Mouse (Mus musculus) limb, embryonic 14.5 days (tissue): ENCODE results near the gene Dusp5. TPM values are rescaled to one million over a fixed set of nuclear protein-coding genes. Genes with fewer than 3 reads are reported as not detected.

Source experiments
- ATAC-seq: fragments of 200-750 bp; cut with Nextera tagmentation; 2 replicates; pipeline ENCODE4 v1.8.0; 2017; ENCODE audit warnings: low read depth, moderate number of reproducible peaks, moderate TSS enrichment; ENCODE audit not compliant: low FRiP score
- DNase-seq: peaks from one replicate; pipeline ENCODE4 v3.0.0-alpha.2; 2015; ENCODE audit warnings: low spot score
- H3K27ac ChIP-seq: fragments of 300-500 bp; sonication (generic); replicated peaks from 2 replicates; pipeline ENCODE4 v1.5.1; 2014; ENCODE audit warnings: low read depth, mild to moderate bottlenecking, low read length, moderate library complexity, mixed read lengths
- H3K27me3 ChIP-seq: fragments of 300-500 bp; sonication (generic); 2 replicates; pipeline ENCODE4 v1.6.1; 2014; ENCODE audit warnings: low read length, mixed read lengths; ENCODE audit not compliant: control insufficient read depth, insufficient read depth
- H3K36me3 ChIP-seq: fragments of 300-500 bp; sonication (generic); 2 replicates; pipeline ENCODE4 v1.6.1; 2014; ENCODE audit warnings: mild to moderate bottlenecking, low read length, moderate library complexity, mixed read lengths; ENCODE audit not compliant: control insufficient read depth, insufficient read depth
- H3K4me1 ChIP-seq: fragments of 300-500 bp; sonication (generic); 2 replicates; pipeline ENCODE4 v1.6.1; 2014; ENCODE audit warnings: antibody characterized with exemption, low read length, mixed read lengths; ENCODE audit not compliant: control insufficient read depth, insufficient read depth
- H3K4me2 ChIP-seq: fragments of 300-500 bp; sonication (generic); replicated peaks from 2 replicates; pipeline ENCODE4 v1.6.1; 2014; ENCODE audit warnings: low read depth, mild to moderate bottlenecking, low read length, moderate library complexity; ENCODE audit not compliant: severe bottlenecking
- H3K4me3 ChIP-seq: fragments of 300-500 bp; sonication (generic); replicated peaks from 2 replicates; pipeline ENCODE4 v1.5.1; 2014; ENCODE audit warnings: low read length
- H3K9ac ChIP-seq: fragments of 300-500 bp; sonication (generic); 2 replicates; pipeline ENCODE4 v1.6.1; 2014; ENCODE audit warnings: mild to moderate bottlenecking, low read depth, low read length, moderate library complexity; ENCODE audit not compliant: severe bottlenecking
- H3K9me3 ChIP-seq: fragments of 300-500 bp; sonication (generic); 2 replicates; pipeline ENCODE4 v1.6.1; 2016; ENCODE audit warnings: low read length; ENCODE audit not compliant: control insufficient read depth
- POLR2A ChIP-seq: fragments of 200-500 bp; IDR thresholded peaks from 2 replicates; pipeline ENCODE4 v1.8.0; 2012; ENCODE audit warnings: inconsistent platforms, mild to moderate bottlenecking, moderate library complexity, borderline replicate concordance; ENCODE audit not compliant: insufficient read depth, insufficient read length; ENCODE audit errors: extremely low read depth
- WGBS: fragments of 180-500 bp; shearing (Covaris S2); extraction: QIAGEN DNeasy Blood & Tissue Kit; methylation state at CpG from one replicate; pipeline ENCODE4 v1.1.7; 2014; 5-methylcytosine and 5-hydroxymethylcytosine counted together
- polyA plus RNA-seq, 2 experiments: library from polyadenylated mRNA; depleted of rRNA in 1 of 2; stranded (reverse) in 1 of 2; unstranded in 1 of 2; fragments of >200 nt; fragmentation: Nextera tagmentation in 1 of 2; extraction: Ambion mirVana in 1 of 2; gene quantifications; 2 replicates each; pipeline versions ENCODE4 v1.2.1 to v1.2.3; 2012 to 2014

The Dusp5 gene
- polyA plus RNA-seq, 2 experiments, result 1.9 to 2.2 TPM

DNA sequence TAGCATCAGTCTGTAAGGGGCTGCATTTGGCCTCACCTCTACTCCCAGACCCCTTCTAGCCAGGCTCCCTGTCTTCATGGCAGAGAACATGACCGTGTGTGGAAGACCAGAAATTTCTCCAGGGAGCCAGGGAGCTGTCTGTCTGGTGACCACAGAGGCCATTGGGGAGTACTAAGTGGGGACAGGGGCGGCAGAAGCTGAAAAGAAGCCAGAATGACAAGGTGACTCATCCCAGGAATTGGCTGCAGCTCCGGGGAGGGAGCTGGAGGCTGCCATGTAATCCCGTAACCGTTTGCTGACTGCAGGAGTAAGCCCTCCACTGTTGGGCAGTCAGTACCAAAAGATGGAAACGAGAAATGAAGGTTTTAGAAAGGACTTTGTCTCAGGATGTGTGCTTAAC lies 3.1 kb downstream of the Dusp5 start:
- no peak overlapping the region for H3K9ac ChIP-seq
- no peak overlapping the region for H3K4me2 ChIP-seq
- H3K27me3 ChIP-seq, result peaks cover 15% of the 10 kb centered on the region; the same call in 1 of the 2 replicates
- no peak overlapping the region for H3K27ac ChIP-seq
- ATAC-seq, result no peak
- 48% methylated on average over 6 of the region's 6 CpGs for WGBS
- no peaks in the 10 kb centered on the region for H3K36me3 ChIP-seq
- H3K4me1 ChIP-seq, result 0 out of 2 replicates have a peak, but pooled peaks cover 8% of the 10 kb centered on the region
- no peak for TF ChIP-seq POLR2A
- DNase-seq, result no peak
- H3K9me3 ChIP-seq, result no peaks in the 10 kb centered on the region
- H3K4me3 ChIP-seq, result no peak overlapping the region

- H3K9me3 ChIP-seq, result no peaks in the 10 kb centered on the region
- H3K4me3 ChIP-seq, result no peak overlapping the region
- peaks cover 15% of the 10 kb centered on the region; the same call in 1 of the 2 replicates for H3K27me3 ChIP-seq
- H3K27ac ChIP-seq, result no peak overlapping the region
- ATAC-seq, result no peak
- WGBS, result 30% methylated on average over 6 of the region's 6 CpGs
- 0 out of 2 replicates have a peak, but pooled peaks cover 8% of the 10 kb centered on the region for H3K4me1 ChIP-seq
- no peaks in the 10 kb centered on the region for H3K36me3 ChIP-seq
- TF ChIP-seq POLR2A, result no peak
- no peak for DNase-seq
- H3K4me2 ChIP-seq, result no peak overlapping the region
- no peak overlapping the region for H3K9ac ChIP-seq
Observed at GRCm38 (mm10) chr19:53532676-53533075, 3.8 kb downstream of the Dusp5 start.

DNA sequence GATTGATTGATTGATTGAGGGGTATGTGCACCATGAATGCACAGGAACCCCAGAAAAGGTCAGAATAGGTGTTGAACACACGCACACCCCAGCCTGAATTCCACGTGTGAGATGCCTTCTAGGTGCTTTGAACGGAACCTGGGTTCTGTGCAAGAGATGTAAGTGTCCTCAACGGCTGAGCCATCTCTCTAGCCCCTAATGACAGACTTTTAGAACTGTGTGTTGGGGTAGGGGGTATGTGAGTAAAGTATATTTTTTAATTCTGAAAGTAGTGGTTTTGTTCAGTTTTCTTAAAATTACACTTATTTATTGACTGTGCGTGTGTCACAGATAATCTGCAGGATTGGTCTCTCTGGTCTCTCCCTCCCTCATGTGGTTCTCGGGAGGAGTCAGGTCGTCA lies 4.3 kb downstream of the Dusp5 start:
- H3K9me3 ChIP-seq, result no peaks in the 10 kb centered on the region
- 90% methylated on average over 7 of the region's 7 CpGs for WGBS

DNA sequence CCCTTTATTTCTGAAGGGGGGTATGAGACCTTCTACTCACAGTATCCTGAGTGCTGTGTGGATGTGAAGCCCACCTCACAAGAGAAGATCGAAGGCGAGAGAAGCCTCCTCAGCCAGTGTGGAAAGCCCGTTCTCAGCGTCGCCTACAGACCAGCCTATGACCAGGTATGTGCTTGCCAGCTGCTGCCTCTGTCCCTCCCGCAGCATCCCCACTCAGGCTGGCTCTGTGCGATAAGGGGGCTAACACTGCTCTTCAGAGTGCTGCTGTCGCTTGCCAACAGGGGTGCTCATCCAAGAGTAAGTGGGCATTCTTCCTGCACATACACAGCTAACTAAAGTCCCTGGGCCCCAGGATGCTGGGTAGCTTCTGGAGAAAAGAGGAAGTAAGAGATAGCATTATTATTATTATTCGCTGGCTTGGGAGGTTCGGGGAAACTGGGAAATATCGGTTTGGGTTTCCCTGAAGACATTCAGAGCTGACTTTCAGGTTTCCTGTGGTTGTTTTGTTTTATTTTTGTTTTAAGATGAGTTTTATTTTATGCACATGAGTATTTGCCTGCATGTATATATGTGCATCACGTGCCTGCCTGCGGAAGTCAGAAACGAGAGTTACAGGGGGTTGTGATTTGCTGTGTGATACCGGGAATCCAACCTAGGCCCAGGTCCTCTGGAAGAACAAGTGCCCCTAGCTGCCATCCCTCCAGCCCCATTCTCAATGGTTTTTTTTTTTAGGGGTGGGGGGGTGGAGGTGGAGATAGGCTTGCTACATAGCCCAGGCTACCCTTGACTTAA lies 5.1 kb downstream of the Dusp5 start:
- H3K9me3 ChIP-seq, result no peaks in the 10 kb centered on the region
- H3K4me1 ChIP-seq, result 0 out of 2 replicates have a peak, but pooled peaks cover 8% of the 10 kb centered on the region
- no peak for TF ChIP-seq POLR2A
- no peaks in the 10 kb centered on the region for H3K36me3 ChIP-seq
- ATAC-seq (no peak), DNase-seq (no peak)
- no peak overlapping the region for H3K4me2 ChIP-seq
- H3K27me3 ChIP-seq, result peaks cover 15% of the 10 kb centered on the region; the same call in 1 of the 2 replicates
- H3K4me3 ChIP-seq, result no peak overlapping the region
- 93% methylated on average over 15 of the region's 15 CpGs for WGBS
- H3K27ac ChIP-seq, result no peak overlapping the region
- H3K9ac ChIP-seq, result no peak overlapping the region

More for the DNA sequence above, 4.3 kb downstream of the Dusp5 start:
- H3K27me3 ChIP-seq, result peaks cover 15% of the 10 kb centered on the region; the same call in 1 of the 2 replicates
- H3K27ac ChIP-seq, result no peak overlapping the region
- no peak overlapping the region for H3K4me2 ChIP-seq
- no peak overlapping the region for H3K9ac ChIP-seq
- no peak for ATAC-seq
- H3K4me3 ChIP-seq, result no peak overlapping the region
- H3K36me3 ChIP-seq, result no peaks in the 10 kb centered on the region
- DNase-seq, result no peak
- 0 out of 2 replicates have a peak, but pooled peaks cover 8% of the 10 kb centered on the region for H3K4me1 ChIP-seq
- no peak for TF ChIP-seq POLR2A

DNA sequence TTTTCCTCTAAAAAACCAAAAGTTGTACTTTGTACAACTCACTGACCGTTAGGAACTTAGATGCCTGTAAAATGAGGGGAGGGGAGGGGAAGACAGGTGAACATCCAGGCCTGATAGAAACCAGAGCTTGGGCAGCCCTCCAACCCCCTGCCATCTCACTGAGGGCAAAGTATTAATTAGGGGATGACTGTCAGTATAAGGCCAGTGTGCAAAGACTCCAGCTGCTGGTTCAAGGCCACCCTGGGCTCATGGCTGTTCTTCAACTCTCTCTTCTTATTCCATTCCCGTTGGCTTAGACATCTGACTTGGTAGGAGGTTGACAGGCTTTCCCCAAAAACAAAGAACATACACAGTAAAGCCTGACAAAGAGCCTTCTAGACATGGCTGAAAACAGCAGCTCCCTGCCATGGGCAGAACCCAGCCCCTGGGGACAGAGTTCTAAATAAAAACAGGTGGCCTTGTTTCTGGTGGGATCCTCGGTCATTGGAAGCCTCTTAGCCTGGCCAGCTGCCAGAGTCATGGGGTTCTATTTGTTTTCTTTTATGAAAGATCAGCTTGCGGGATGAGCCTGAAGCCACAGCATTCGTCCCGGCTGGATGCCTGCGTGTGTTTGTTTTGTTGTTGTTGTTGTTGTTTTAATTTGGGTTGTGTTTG lies 6.0 kb downstream of the Dusp5 start:
- Histone ChIP-seq H3K9ac (no peak overlapping the region), H3K36me3 (no peaks in the 10 kb centered on the region), H3K4me2 (no peak overlapping the region), H3K9me3 (no peaks in the 10 kb centered on the region), H3K4me3 (no peak overlapping the region), H3K4me1 (0 out of 2 replicates have a peak, but pooled peaks cover 4% of the 10 kb centered on the region), H3K27ac (no peak overlapping the region), H3K27me3 (peaks cover 11% of the 10 kb centered on the region; the same call in 1 of the 2 replicates)
- DNase-seq, result no peak
- no peak for ATAC-seq
- WGBS, result 59% methylated on average over 7 of the region's 7 CpGs
- TF ChIP-seq POLR2A, result no peak
